Mouse (Mus musculus): ENCODE measurements around the gene Eef1a2. TPM values are rescaled to one million over a fixed set of nuclear protein-coding genes. Genes with fewer than 3 reads are reported as not detected.

Gene Eef1a2
- polyA plus RNA-seq, 3 experiments from 2014 or later, result not detected

- no peak for ATAC-seq
These were observed 26.6 kb downstream of the Eef1a2 start for GRCm38 (mm10) chr2:181130245-181130644.

DNA sequence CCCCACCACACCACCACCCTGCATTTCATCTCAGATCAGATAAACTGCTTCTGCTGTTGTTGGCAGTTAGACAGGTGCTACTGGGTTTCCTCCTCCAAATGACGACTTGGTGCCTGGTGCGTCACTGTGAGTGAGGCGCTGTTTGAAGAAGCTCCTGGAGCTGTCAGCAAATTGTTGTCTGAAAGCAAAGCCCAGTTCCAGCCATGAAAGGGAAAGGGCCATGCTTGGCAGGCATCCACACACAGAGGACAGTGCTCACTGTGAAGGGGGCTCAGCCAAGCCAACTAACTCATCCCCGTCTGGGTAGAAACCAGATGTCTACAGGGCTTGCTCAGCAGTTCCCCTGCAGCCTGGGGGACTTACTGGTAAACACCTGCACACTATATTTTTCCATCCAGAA lies 27.9 kb downstream of the Eef1a2 start:
- no peak for ATAC-seq

GRCm38 (mm10) chr2:181127786-181128185 lies 29.0 kb downstream of the Eef1a2 start:
- no peak for ATAC-seq

- ATAC-seq, result no peak
These were observed 30.9 kb downstream of the Eef1a2 start for GRCm38 (mm10) chr2:181125726-181126455.

DNA sequence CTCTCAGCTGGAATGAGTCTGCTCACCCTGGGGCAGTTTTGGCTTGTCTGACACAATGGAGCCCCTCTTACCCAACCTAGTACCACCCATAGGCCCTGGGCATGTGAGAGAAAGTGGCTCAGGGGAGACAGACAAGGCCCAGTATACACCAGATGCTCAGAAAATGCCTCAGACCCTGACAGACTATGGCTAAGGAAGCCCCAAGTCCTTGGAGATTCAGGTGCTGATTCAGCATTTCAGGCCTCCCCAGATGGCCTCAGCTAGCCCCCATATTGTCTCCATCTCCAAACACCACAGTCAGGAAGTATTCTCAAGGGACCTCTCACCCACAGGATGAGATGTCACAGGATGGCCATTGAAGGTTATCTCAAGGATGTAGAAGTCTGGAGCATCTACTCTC lies 34.2 kb downstream of the Eef1a2 start:
- no peak for ATAC-seq

DNA sequence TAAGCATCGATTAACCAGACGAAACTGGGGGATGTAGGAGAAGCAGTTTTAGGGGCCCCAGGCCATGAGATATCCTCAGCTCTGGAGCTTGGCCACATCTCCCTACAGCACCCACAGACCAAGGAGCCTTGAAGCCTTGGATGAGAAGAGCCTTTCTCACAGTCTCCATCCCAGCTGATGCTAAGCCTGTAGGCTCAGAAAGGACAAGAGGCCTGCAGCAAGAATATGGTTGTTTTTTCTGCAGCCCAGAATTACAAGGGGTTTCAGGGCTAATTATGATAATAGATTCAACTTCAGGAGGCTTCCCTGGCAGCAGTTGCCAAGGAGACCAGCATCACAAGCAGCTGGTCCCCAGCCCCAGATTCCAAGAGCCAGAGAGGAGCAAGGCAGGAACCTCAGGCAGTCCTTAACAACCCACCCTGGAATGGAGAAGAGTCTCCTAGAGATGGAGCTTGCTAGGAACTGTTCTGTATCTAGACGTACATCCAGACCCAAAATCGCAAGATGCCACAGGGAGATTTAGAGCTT lies 35.8 kb downstream of the Eef1a2 start:
- no peak for ATAC-seq

- ATAC-seq, result no peak
These were observed 36.9 kb downstream of the Eef1a2 start for GRCm38 (mm10) chr2:181119952-181120351.

GRCm38 (mm10) chr2:181116436-181116835 lies 40.4 kb downstream of the Eef1a2 start:
- no peak for ATAC-seq

GRCm38 (mm10) chr2:181115367-181115766 lies 41.4 kb downstream of the Eef1a2 start:
- ATAC-seq, result no peak

- ATAC-seq, result no peak
These were observed 43.0 kb downstream of the Eef1a2 start for GRCm38 (mm10) chr2:181113762-181114361.

- ATAC-seq, result no peak
These were observed 45.1 kb downstream of the Eef1a2 start for GRCm38 (mm10) chr2:181111665-181112064.

GRCm38 (mm10) chr2:181104111-181104510 lies 52.7 kb downstream of the Eef1a2 start:
- no peak for ATAC-seq

DNA sequence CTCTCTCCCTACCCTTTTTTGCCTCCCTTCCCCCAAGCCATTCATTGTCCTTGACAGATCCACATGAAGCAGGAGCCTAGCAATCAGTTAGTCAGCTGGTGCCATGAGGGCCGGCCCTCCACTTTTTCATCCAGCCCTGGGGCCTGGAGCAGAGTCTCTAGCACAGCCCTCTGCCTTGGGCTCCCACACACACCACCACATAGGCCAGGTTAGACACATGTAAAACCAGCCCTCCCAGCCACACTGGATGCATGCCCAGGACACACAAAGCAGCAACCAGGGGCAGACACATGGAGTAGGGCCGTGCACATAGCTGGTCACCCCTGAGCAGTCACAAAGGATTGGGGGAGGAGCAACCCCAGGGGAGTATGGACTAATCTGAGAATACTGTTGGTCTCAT lies 54.7 kb downstream of the Eef1a2 start:
- ATAC-seq, result no peak

- ATAC-seq, result no peak
These were observed 55.2 kb downstream of the Eef1a2 start for GRCm38 (mm10) chr2:181101626-181102025.

DNA sequence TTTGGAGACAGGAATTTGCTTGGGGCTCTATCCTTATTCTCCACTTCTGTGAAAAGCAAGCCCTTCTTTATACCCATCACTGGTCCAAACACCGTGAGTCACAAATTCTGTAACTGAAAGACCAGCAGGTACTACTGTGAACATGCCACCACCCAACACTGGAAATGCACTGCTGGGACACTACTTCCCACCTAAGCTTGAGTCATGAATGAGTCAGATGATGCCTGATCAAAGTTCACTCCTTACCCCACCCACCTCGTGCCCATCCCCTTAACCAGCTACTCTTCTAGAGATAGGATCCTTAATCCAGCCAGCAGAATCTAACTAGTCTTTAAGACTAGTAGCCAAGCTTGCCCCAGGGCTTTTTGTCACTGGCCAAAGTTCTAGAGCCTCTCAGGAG lies 56.7 kb downstream of the Eef1a2 start:
- no peak for ATAC-seq

Other genes starting within 250 kb of the Eef1a2 start
- 10 to 100 TPM in 2 of 3 experiments, 1 to 10 TPM in 1; 8.7 to 13.0 (median 10.2) TPM for gene Ythdf1, start 236.1 kb downstream of the Eef1a2 start, polyA plus RNA-seq (2017; shearing (Covaris generic))
- not detected for gene Birc7, start 228.0 kb downstream of the Eef1a2 start, polyA plus RNA-seq (2017; shearing (Covaris generic))
- not detected for gene Nkain4, start 202.3 kb downstream of the Eef1a2 start, polyA plus RNA-seq (2017; shearing (Covaris generic))
- gene Arfgap1, start 189.8 kb downstream of the Eef1a2 start, polyA plus RNA-seq (2017; shearing (Covaris generic)), result 10 to 100 TPM; 51.9 to 68.0 (median 52.9) TPM
- under 1 TPM in 2 of 3 experiments, not detected in 1; 0.78 to 0.93 TPM for gene Col20a1, start 170.5 kb downstream of the Eef1a2 start, polyA plus RNA-seq (2017; shearing (Covaris generic))
- not detected for gene Chrna4, start 113.5 kb downstream of the Eef1a2 start, polyA plus RNA-seq (2017; shearing (Covaris generic))
- gene Kcnq2, start 21.7 kb downstream of the Eef1a2 start, polyA plus RNA-seq (2017; shearing (Covaris generic)), result under 1 TPM in 1 of 3 experiments, not detected in 2; 0.19 TPM
- gene Ppdpf, start 30.2 kb upstream of the Eef1a2 start, polyA plus RNA-seq (2017; shearing (Covaris generic)), result 100 to 1,000 TPM; 128 to 152 (median 146) TPM
- gene Ptk6, start 45.8 kb upstream of the Eef1a2 start, polyA plus RNA-seq (2017; shearing (Covaris generic)), result under 1 TPM in 1 of 3 experiments, not detected in 2; 0.09 TPM
- under 1 TPM in 2 of 3 experiments, not detected in 1; 0.19 to 0.35 TPM for gene Srms, start 56.2 kb upstream of the Eef1a2 start, polyA plus RNA-seq (2017; shearing (Covaris generic))
- 1 to 10 TPM in 1 of 3 experiments, under 1 TPM in 2; 0.34 to 1.6 (median 0.53) TPM for gene Fndc11, start 63.0 kb upstream of the Eef1a2 start, polyA plus RNA-seq (2017; shearing (Covaris generic))
- 10 to 100 TPM; 15.5 to 19.9 (median 17.9) TPM for gene Helz2, start 85.0 kb upstream of the Eef1a2 start, polyA plus RNA-seq (2017; shearing (Covaris generic))
- gene Gmeb2, start 131.0 kb upstream of the Eef1a2 start, polyA plus RNA-seq (2017; shearing (Covaris generic)), result 10 to 100 TPM in 2 of 3 experiments, 1 to 10 TPM in 1; 9.1 to 12.8 (median 11.0) TPM
- gene Stmn3, start 157.5 kb upstream of the Eef1a2 start, polyA plus RNA-seq (2017; shearing (Covaris generic)), result not detected
- 10 to 100 TPM; 31.4 to 34.5 (median 32.2) TPM for gene Rtel1, start 162.7 kb upstream of the Eef1a2 start, polyA plus RNA-seq (2017; shearing (Covaris generic))
- 10 to 100 TPM; 18.5 to 21.8 (median 20.9) TPM for gene Zgpat, start 207.9 kb upstream of the Eef1a2 start, polyA plus RNA-seq (2017; shearing (Covaris generic))
- gene Arfrp1, start 208.4 kb upstream of the Eef1a2 start, polyA plus RNA-seq (2017; shearing (Covaris generic)), result 10 to 100 TPM; 60.4 to 69.3 (median 60.4) TPM
- 100 to 1,000 TPM; 340 to 573 (median 348) TPM for gene Lime1, start 223.1 kb upstream of the Eef1a2 start, polyA plus RNA-seq (2017; shearing (Covaris generic))